Mouse (Mus musculus): ENCODE data around the gene Usp49. TPM values are rescaled to one million over a fixed set of nuclear protein-coding genes. Genes with fewer than 3 reads are reported as not detected.

Usp49 gene
- total RNA-seq, 2 experiments from 2014 or later: 9.7 to 10.8 TPM

DNA sequence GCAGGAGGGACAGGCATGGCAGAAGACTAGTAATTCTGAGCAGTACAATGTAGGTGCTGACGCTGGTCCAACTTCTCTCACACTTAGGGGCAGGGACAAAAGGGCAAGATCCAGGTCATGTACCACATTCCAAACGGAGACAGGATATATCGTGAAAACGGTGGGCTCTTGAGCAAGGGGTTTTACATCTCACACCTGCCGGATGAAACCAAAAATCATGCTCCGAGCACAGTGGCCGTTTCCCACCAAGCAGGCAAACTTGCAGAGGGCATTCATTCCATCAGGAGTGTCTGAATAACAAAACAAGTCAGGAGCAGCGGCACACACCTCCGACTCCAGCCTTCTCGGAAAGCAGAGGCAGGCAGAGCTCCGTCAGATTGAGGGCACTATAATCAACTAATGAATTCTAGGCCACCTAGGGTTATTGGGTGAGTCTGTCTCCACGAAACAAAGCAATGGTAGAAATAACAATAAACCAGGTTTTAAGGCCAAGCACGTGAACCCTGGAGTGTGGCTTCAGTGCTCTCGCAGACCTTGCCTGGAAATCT, 105.1 kb downstream of the Usp49 start:
- DNase-seq (ENCODE audit: low spot score in 2 of 2): no peak

Other genes starting within 250 kb of the Usp49 start
- 1 to 10 TPM; 1.4 to 1.6 TPM for gene Guca1b, start 245.3 kb upstream of the Usp49 start, total RNA-seq (2021)
- gene Guca1a, start 230.1 kb upstream of the Usp49 start, total RNA-seq (2021): under 1 TPM in 1 of 2 experiments, not detected in 1; 0.53 TPM
- under 1 TPM; 0.52 to 0.58 TPM for gene AI661453, start 194.1 kb upstream of the Usp49 start, total RNA-seq (2021)
- not detected for gene 1700001C19Rik, start 193.3 kb upstream of the Usp49 start, total RNA-seq (2021)
- gene Taf8, start 128.4 kb upstream of the Usp49 start, total RNA-seq (2021): 10 to 100 TPM; 19.1 to 23.9 TPM
- 10 to 100 TPM; 43.4 to 43.6 TPM for gene Ccnd3, start 125.6 kb upstream of the Usp49 start, total RNA-seq (2021)
- 10 to 100 TPM; 19.4 to 19.5 TPM for gene Bysl, start 19.2 kb upstream of the Usp49 start, total RNA-seq (2021)
- gene Med20, start 19.1 kb upstream of the Usp49 start, total RNA-seq (2021): 10 to 100 TPM; 33.4 to 36.9 TPM
- gene Gm20517, start 19.1 kb upstream of the Usp49 start, total RNA-seq (2021): 1 to 10 TPM; 4.2 to 5.8 TPM
- gene Tomm6, start 57.7 kb downstream of the Usp49 start, total RNA-seq (2021): 100 to 1,000 TPM; 220 to 222 TPM
- gene Frs3, start 58.3 kb downstream of the Usp49 start, total RNA-seq (2021): 10 to 100 TPM; 26.0 to 29.8 TPM
- 1 to 10 TPM; 4.3 to 4.7 TPM for gene Gm21981, start 63.8 kb downstream of the Usp49 start, total RNA-seq (2021)
- 1 to 10 TPM; 2.3 to 3.4 TPM for gene Prickle4, start 64.0 kb downstream of the Usp49 start, total RNA-seq (2021)
- gene Pgc, start 96.2 kb downstream of the Usp49 start, total RNA-seq (2021): not detected
- 10 to 100 TPM; 11.2 to 11.9 TPM for gene Tfeb, start 106.3 kb downstream of the Usp49 start, total RNA-seq (2021)
- under 1 TPM; 0.56 to 0.57 TPM for gene Mdfi, start 204.0 kb downstream of the Usp49 start, total RNA-seq (2021)